Comparison of ENCODE assay signal across 8 mouse cellular contexts in genomic region chr5:65199346-65200128, GRCm38 (mm10). TPM values are rescaled to one million over a fixed set of nuclear protein-coding genes. Genes with fewer than 3 reads are reported as not detected.
A peak's percentile ranks its signal among the peaks of the same experiment; 100 is the strongest.
DNase-seq lines count a peak whose midpoint lies in the region; ATAC-seq lines count a peak whose summit lies in the region.

TSS of gene Wdr19 (plus strand) at chr5:65199696.

- peak within 1 kb of the TSS; percentile 72 for H3K9ac ChIP-seq in hindbrain, embryonic 14.5 days

- peak within 1 kb of the TSS; percentile 52 for H3K4me3 ChIP-seq in hindbrain, embryonic 14.5 days (replicated peaks; ENCODE audit: low read length)

- under 1% methylated on average over 35 of the region's 37 CpGs for WGBS in hindbrain, embryonic 14.5 days

- peak within 1 kb of the TSS; percentile 87 for H3K4me2 ChIP-seq in hindbrain, embryonic 14.5 days (replicated peaks)

- no peaks in the 10 kb centered on the region for H3K9me3 ChIP-seq in hindbrain, embryonic 14.5 days (ENCODE audit: control insufficient read depth, low read length)

- H3K27me3 ChIP-seq in hindbrain, embryonic 14.5 days (ENCODE audit: control insufficient read depth, insufficient read depth, low read length): no peaks in the 10 kb centered on the region

- peak; percentile 99 for DNase-seq in R1 (ENCODE audit: low read depth, low spot score)
- DNase-seq in cerebellum, postnatal 25 days: peak; percentile 97
- DNase-seq in frontal cortex, postnatal 25 days (ENCODE audit: low spot score in 2 of 2): peak; percentile 95 to 97
- DNase-seq in hindbrain, embryonic 14.5 days (ENCODE audit: low spot score): peak; percentile 97
- peak; percentile 98 to 99 for DNase-seq in layer of hippocampus, postnatal 36 days
- peak; percentile 100 for DNase-seq in lung, postnatal 36 days
- DNase-seq in retina, postnatal 1 day: peak; percentile 100
- DNase-seq in urinary bladder, adult 18-20 months (ENCODE audit: low spot score in 2 of 2): peak; percentile 89 to 99

- H3K36me3 ChIP-seq in hindbrain, embryonic 14.5 days (replicated peaks; ENCODE audit: control insufficient read depth, insufficient read depth): peaks cover 11% of the 10 kb centered on the region

- peaks cover 8% of the 10 kb centered on the region for H3K4me1 ChIP-seq in hindbrain, embryonic 14.5 days (replicated peaks; ENCODE audit: control insufficient read depth, insufficient read depth, low read length)

- peak within 1 kb of the TSS; percentile 80 for H3K27ac ChIP-seq in hindbrain, embryonic 14.5 days

- peak; percentile 100 for ATAC-seq in hindbrain, embryonic 14.5 days (ENCODE audit: low FRiP score)

RNA-seq across cellular contexts. Expression of gene Wdr19, which starts in this region (rescaled TPM):
- polyA plus RNA-seq in hindbrain, embryonic 14.5 days (2014; fragmentation: Nextera tagmentation; extraction: Ambion mirVana): 14.5 and 15.7 TPM in 2 replicates
- total RNA-seq in layer of hippocampus, postnatal 36 days (2021): 10 to 100 TPM; 19.4 to 21.2 TPM

Comparison
In these comparisons a context has a peak if more than half of its experiments do, and no peak if none do; other contexts are left out.
1. Peak in every context shown above with its lines: DNase-seq, ATAC-seq, H3K4me3 ChIP-seq and H3K27ac ChIP-seq.